Mouse (Mus musculus) thymus, postnatal 14 days (tissue): ENCODE results near the gene Arpc1a.
A peak's percentile ranks its signal among the peaks of the same experiment; 100 is the strongest.
"Not testable (repeated sequence)": the region's sequence is repeated elsewhere in the genome, so short reads cannot be mapped to it uniquely, and the experiment has no call there.

Source experiments
- DNase-seq: peaks from one replicate; pipeline ENCODE4 v3.0.0; 2021

The Arpc1a gene

GRCm38 (mm10) chr5:145105694-145106275 lies 22.2 kb downstream of the Arpc1a start:
- no peak for DNase-seq

- DNase-seq = no peak
Measured at GRCm38 (mm10) chr5:145110401-145110800, 26.8 kb downstream of the Arpc1a start.

GRCm38 (mm10) chr5:145112566-145112965 lies 28.9 kb downstream of the Arpc1a start:
- no peak for DNase-seq

GRCm38 (mm10) chr5:145113416-145113815 lies 29.8 kb downstream of the Arpc1a start:
- DNase-seq = no peak

- DNase-seq = peak; percentile 77
Measured at GRCm38 (mm10) chr5:145114071-145114605, 30.5 kb downstream of the Arpc1a start, which contains the start of gene Arpc1b. Gene Arpc1b, plus strand, starts transcription at chr5:145114215.

GRCm38 (mm10) chr5:145114606-145115473 lies 31.2 kb downstream of the Arpc1a start:
- DNase-seq = no peak

GRCm38 (mm10) chr5:145115736-145116135 lies 32.1 kb downstream of the Arpc1a start:
- DNase-seq = no peak

GRCm38 (mm10) chr5:145116316-145116715 lies 32.7 kb downstream of the Arpc1a start:
- peak; percentile 69 for DNase-seq

- peak; percentile 76 for DNase-seq
Measured at GRCm38 (mm10) chr5:145116916-145117315, 33.3 kb downstream of the Arpc1a start.

- no peak for DNase-seq
Measured at GRCm38 (mm10) chr5:145118005-145118404, 34.4 kb downstream of the Arpc1a start.

- no peak for DNase-seq
Measured at GRCm38 (mm10) chr5:145118461-145118860, 34.8 kb downstream of the Arpc1a start.

GRCm38 (mm10) chr5:145119385-145119784 lies 35.8 kb downstream of the Arpc1a start:
- DNase-seq = peak; percentile 39

GRCm38 (mm10) chr5:145120921-145121320 lies 37.3 kb downstream of the Arpc1a start:
- no peak for DNase-seq

- no peak for DNase-seq
Measured at GRCm38 (mm10) chr5:145123396-145123795, 39.8 kb downstream of the Arpc1a start.

GRCm38 (mm10) chr5:145126580-145126979 lies 43.0 kb downstream of the Arpc1a start:
- no peak for DNase-seq

GRCm38 (mm10) chr5:145129124-145129523 lies 45.5 kb downstream of the Arpc1a start:
- DNase-seq = no peak

- not testable (repeated sequence) for DNase-seq
Measured at GRCm38 (mm10) chr5:145129773-145130172, 46.1 kb downstream of the Arpc1a start.

- DNase-seq = no peak
Measured at GRCm38 (mm10) chr5:145130191-145130590, 46.6 kb downstream of the Arpc1a start.

GRCm38 (mm10) chr5:145130995-145131394 lies 47.4 kb downstream of the Arpc1a start:
- DNase-seq = no peak

- DNase-seq = not testable (repeated sequence)
Measured at GRCm38 (mm10) chr5:145133275-145133674, 49.6 kb downstream of the Arpc1a start.

GRCm38 (mm10) chr5:145138836-145139235 lies 55.2 kb downstream of the Arpc1a start:
- no peak for DNase-seq

GRCm38 (mm10) chr5:145139571-145140519 lies 56.2 kb downstream of the Arpc1a start, which contains the start of the genes Pdap1 and Bud31:
Gene Pdap1, minus strand, starts transcription at chr5:145140238.
Gene Bud31, plus strand, starts transcription at chr5:145140362.
- DNase-seq = peak; percentile 96
